Mouse (Mus musculus): ENCODE data around the gene Slc26a3. TPM values are rescaled to one million over a fixed set of nuclear protein-coding genes. Genes with fewer than 3 reads are reported as not detected.

The Slc26a3 gene
- polyA plus RNA-seq, 1 experiment from 2014 or later, result 0.17 TPM

- 75% methylated on average over 6 of the region's 6 CpGs for WGBS
- H3K4me1 ChIP-seq (ENCODE audit: control insufficient read depth, insufficient read depth, low read length), result no peaks in the 10 kb centered on the region
- H3K36me3 ChIP-seq (ENCODE audit: control insufficient read depth, insufficient read depth, low read length), result no peaks in the 10 kb centered on the region
- no peaks in the 10 kb centered on the region for H3K27me3 ChIP-seq (replicated peaks; ENCODE audit: control insufficient read depth, insufficient read depth, low read length)
- no peak overlapping the region for H3K4me3 ChIP-seq (ENCODE audit: low read depth, low read length)
- no peak overlapping the region for H3K27ac ChIP-seq (ENCODE audit: low read depth, low read length)
- H3K9ac ChIP-seq (ENCODE audit: low read length), result no peak overlapping the region
- H3K9me3 ChIP-seq (replicated peaks; ENCODE audit: control insufficient read depth, low read length), result no peaks in the 10 kb centered on the region
- DNase-seq (ENCODE audit: low spot score) (no peak), ATAC-seq (no peak)
- no peak overlapping the region for H3K4me2 ChIP-seq (ENCODE audit: low read length)
These were observed 123.2 kb downstream of the Slc26a3 start for GRCm38 (mm10) chr12:31513724-31514503.

GRCm38 (mm10) chr12:31520119-31520518 lies 129.4 kb downstream of the Slc26a3 start:
- Histone ChIP-seq H3K27ac (ENCODE audit: low read depth, low read length) (no peak overlapping the region), H3K4me2 (ENCODE audit: low read length) (no peak overlapping the region), H3K36me3 (ENCODE audit: control insufficient read depth, insufficient read depth, low read length) (no peaks in the 10 kb centered on the region), H3K4me1 (ENCODE audit: control insufficient read depth, insufficient read depth, low read length) (no peaks in the 10 kb centered on the region), H3K9me3 (replicated peaks; ENCODE audit: control insufficient read depth, low read length) (0 out of 2 replicates have a peak, but pooled peaks cover 3% of the 10 kb centered on the region), H3K27me3 (replicated peaks; ENCODE audit: control insufficient read depth, insufficient read depth, low read length) (no peaks in the 10 kb centered on the region), H3K4me3 (ENCODE audit: low read depth, low read length) (no peak overlapping the region), H3K9ac (ENCODE audit: low read length) (no peak overlapping the region)
- ATAC-seq, result no peak
- DNase-seq (ENCODE audit: low spot score), result peak; percentile 42
- WGBS, result 70% methylated on average over 6 of the region's 6 CpGs

- no peak for DNase-seq (ENCODE audit: low spot score)
- Histone ChIP-seq H3K27me3 (replicated peaks; ENCODE audit: control insufficient read depth, insufficient read depth, low read length) (no peaks in the 10 kb centered on the region), H3K36me3 (ENCODE audit: control insufficient read depth, insufficient read depth, low read length) (no peaks in the 10 kb centered on the region)
These were observed 130.7 kb downstream of the Slc26a3 start for GRCm38 (mm10) chr12:31521371-31521770.

More at GRCm38 (mm10) chr12:31521371-31521770, 130.7 kb downstream of the Slc26a3 start:
- H3K4me1 ChIP-seq (ENCODE audit: control insufficient read depth, insufficient read depth, low read length), result no peaks in the 10 kb centered on the region
- H3K4me3 ChIP-seq (ENCODE audit: low read depth, low read length), result no peak overlapping the region
- ATAC-seq, result no peak
- no peak overlapping the region for H3K27ac ChIP-seq (ENCODE audit: low read depth, low read length)
- H3K9me3 ChIP-seq (replicated peaks; ENCODE audit: control insufficient read depth, low read length), result 0 out of 2 replicates have a peak, but pooled peaks cover 3% of the 10 kb centered on the region
- no peak overlapping the region for H3K9ac ChIP-seq (ENCODE audit: low read length)
- 63% methylated on average over 3 of the region's 3 CpGs for WGBS
- H3K4me2 ChIP-seq (ENCODE audit: low read length), result no peak overlapping the region

Other genes with a start within 250 kb of the Slc26a3 start
- not detected in 2 replicates for gene Gm6993, start 150.1 kb upstream of the Slc26a3 start, polyA plus RNA-seq (2014; fragmentation: Nextera tagmentation; extraction: Ambion mirVana)
- gene Lamb1, start 125.6 kb upstream of the Slc26a3 start, polyA plus RNA-seq (2014; fragmentation: Nextera tagmentation; extraction: Ambion mirVana), result 13.6 and 17.5 TPM in 2 replicates
- 121 and 135 TPM in 2 replicates for gene Dld, start 39.4 kb upstream of the Slc26a3 start, polyA plus RNA-seq (2014; fragmentation: Nextera tagmentation; extraction: Ambion mirVana)
- gene Cbll1, start 108.7 kb downstream of the Slc26a3 start, polyA plus RNA-seq (2014; fragmentation: Nextera tagmentation; extraction: Ambion mirVana), result 20.3 and 21.3 TPM in 2 replicates
- 0.09 TPM in 1 of 2 replicates, not detected in the other for gene Slc26a4, start 169.1 kb downstream of the Slc26a3 start, polyA plus RNA-seq (2014; fragmentation: Nextera tagmentation; extraction: Ambion mirVana)
- 27.8 and 32.7 TPM in 2 replicates for gene Bcap29, start 243.8 kb downstream of the Slc26a3 start, polyA plus RNA-seq (2014; fragmentation: Nextera tagmentation; extraction: Ambion mirVana)